Mouse (Mus musculus): ENCODE results near the gene Nek7. TPM values are rescaled to one million over a fixed set of nuclear protein-coding genes. Genes with fewer than 3 reads are reported as not detected.

Gene Nek7
- polyA plus RNA-seq, 1 experiment from 2014 or later: 17.8 TPM

GRCm38 (mm10) chr1:138622831-138623230 lies 2.9 kb upstream of the Nek7 start:
- Histone ChIP-seq H3K4me1 (peaks cover 18% of the 10 kb centered on the region), H3K27ac (no peak overlapping the region), H3K9ac (no peak overlapping the region), H3K9me3 (no peaks in the 10 kb centered on the region), H3K4me2 (no peak overlapping the region), H3K36me3 (replicated peaks) (no peaks in the 10 kb centered on the region), H3K27me3 (replicated peaks) (no peaks in the 10 kb centered on the region), H3K4me3 (no peak overlapping the region)
- 77% methylated on average over 5 of the region's 5 CpGs for WGBS
- ATAC-seq (replicated peaks): no peak

- Histone ChIP-seq H3K27ac (no peak overlapping the region), H3K27me3 (replicated peaks) (no peaks in the 10 kb centered on the region), H3K4me2 (no peak overlapping the region), H3K36me3 (replicated peaks) (no peaks in the 10 kb centered on the region), H3K9me3 (no peaks in the 10 kb centered on the region), H3K9ac (no peak overlapping the region), H3K4me1 (peaks cover 21% of the 10 kb centered on the region), H3K4me3 (no peak overlapping the region)
- no peak for ATAC-seq (replicated peaks)
- 77% methylated on average over 3 of the region's 3 CpGs for WGBS
Observed at GRCm38 (mm10) chr1:138622431-138622830, 2.5 kb upstream of the Nek7 start.

GRCm38 (mm10) chr1:138619114-138619971 lies 598 bp downstream of the Nek7 start:
- ATAC-seq (replicated peaks): peak; percentile 97
- H3K9me3 ChIP-seq: no peaks in the 10 kb centered on the region
- no peaks in the 10 kb centered on the region for H3K27me3 ChIP-seq (replicated peaks)
- peaks cover 24% of the 10 kb centered on the region for H3K4me1 ChIP-seq
- peak overlapping the region; percentile 85 for H3K27ac ChIP-seq
- H3K9ac ChIP-seq: peak overlapping the region; percentile 51
- peak overlapping the region; percentile 79 for H3K4me2 ChIP-seq
- no peaks in the 10 kb centered on the region for H3K36me3 ChIP-seq (replicated peaks)
- under 1% methylated on average over 75 of the region's 83 CpGs for WGBS
- H3K4me3 ChIP-seq: peak overlapping the region; percentile 82

- Histone ChIP-seq H3K27ac (peak overlapping the region; percentile 68), H3K36me3 (replicated peaks) (no peaks in the 10 kb centered on the region), H3K4me1 (peaks cover 24% of the 10 kb centered on the region), H3K4me2 (peak overlapping the region; percentile 79), H3K4me3 (peak overlapping the region; percentile 82), H3K9me3 (no peaks in the 10 kb centered on the region), H3K27me3 (replicated peaks) (no peaks in the 10 kb centered on the region), H3K9ac (peak overlapping the region; percentile 27; the same call in 1 of the 2 replicates)
- ATAC-seq (replicated peaks): peak; percentile 80
- WGBS: under 1% methylated on average over 11 of the region's 11 CpGs
Observed at GRCm38 (mm10) chr1:138618012-138618354, 2.0 kb downstream of the Nek7 start.

- peak overlapping the region; percentile 79 for H3K4me2 ChIP-seq
- H3K9ac ChIP-seq: peak overlapping the region; percentile 27; the same call in 1 of the 2 replicates
- peak overlapping the region; percentile 82 for H3K4me3 ChIP-seq
- H3K27me3 ChIP-seq (replicated peaks): no peaks in the 10 kb centered on the region
- ATAC-seq (replicated peaks): no peak
- peaks cover 24% of the 10 kb centered on the region for H3K4me1 ChIP-seq
- WGBS: 16% methylated on average over 17 of the region's 17 CpGs
- peak overlapping the region; percentile 68 for H3K27ac ChIP-seq
- no peaks in the 10 kb centered on the region for H3K9me3 ChIP-seq
- no peaks in the 10 kb centered on the region for H3K36me3 ChIP-seq (replicated peaks)
Observed at GRCm38 (mm10) chr1:138617279-138618011, 2.5 kb downstream of the Nek7 start.

- WGBS: 59% methylated on average over 3 of the region's 3 CpGs
- H3K9ac ChIP-seq: no peak overlapping the region
- H3K4me1 ChIP-seq: peaks cover 24% of the 10 kb centered on the region
- H3K4me3 ChIP-seq: no peak overlapping the region
- ATAC-seq (replicated peaks): no peak
- no peaks in the 10 kb centered on the region for H3K27me3 ChIP-seq (replicated peaks)
- H3K36me3 ChIP-seq (replicated peaks): no peaks in the 10 kb centered on the region
- no peaks in the 10 kb centered on the region for H3K9me3 ChIP-seq
- no peak overlapping the region for H3K4me2 ChIP-seq
- no peak overlapping the region for H3K27ac ChIP-seq
Observed at GRCm38 (mm10) chr1:138615388-138615787, 4.6 kb downstream of the Nek7 start.

- no peak overlapping the region for H3K4me2 ChIP-seq
- 59% methylated on average over 6 of the region's 6 CpGs for WGBS
- no peak for ATAC-seq (replicated peaks)
- peaks cover 18% of the 10 kb centered on the region for H3K4me1 ChIP-seq
- no peaks in the 10 kb centered on the region for H3K27me3 ChIP-seq (replicated peaks)
- H3K36me3 ChIP-seq (replicated peaks): no peaks in the 10 kb centered on the region
- H3K27ac ChIP-seq: no peak overlapping the region
- no peaks in the 10 kb centered on the region for H3K9me3 ChIP-seq
- no peak overlapping the region for H3K9ac ChIP-seq
- H3K4me3 ChIP-seq: no peak overlapping the region
Observed at GRCm38 (mm10) chr1:138614552-138615287, 5.2 kb downstream of the Nek7 start.

- ATAC-seq (replicated peaks): no peak
Observed at GRCm38 (mm10) chr1:138612177-138612576, 7.8 kb downstream of the Nek7 start.

GRCm38 (mm10) chr1:138609176-138609575 lies 10.8 kb downstream of the Nek7 start:
- Histone ChIP-seq H3K9ac (no peak overlapping the region), H3K27me3 (replicated peaks) (no peaks in the 10 kb centered on the region), H3K9me3 (no peaks in the 10 kb centered on the region), H3K4me3 (no peak overlapping the region), H3K4me1 (no peaks in the 10 kb centered on the region), H3K27ac (no peak overlapping the region), H3K4me2 (no peak overlapping the region), H3K36me3 (replicated peaks) (no peaks in the 10 kb centered on the region)
- no peak for ATAC-seq (replicated peaks)
- 89% methylated on average over 12 of the region's 12 CpGs for WGBS

More at GRCm38 (mm10) chr1:138612177-138612576, 7.8 kb downstream of the Nek7 start:
- H3K27ac ChIP-seq: no peak overlapping the region
- no peak overlapping the region for H3K4me3 ChIP-seq
- peaks cover under 1% of the 10 kb centered on the region for H3K4me1 ChIP-seq
- WGBS: 92% methylated on average over 1 of the region's 1 CpGs
- H3K9me3 ChIP-seq: no peaks in the 10 kb centered on the region
- H3K4me2 ChIP-seq: no peak overlapping the region
- H3K27me3 ChIP-seq (replicated peaks): no peaks in the 10 kb centered on the region
- no peaks in the 10 kb centered on the region for H3K36me3 ChIP-seq (replicated peaks)
- H3K9ac ChIP-seq: no peak overlapping the region

GRCm38 (mm10) chr1:138608336-138608735 lies 11.6 kb downstream of the Nek7 start:
- no peaks in the 10 kb centered on the region for H3K36me3 ChIP-seq (replicated peaks)
- no peak overlapping the region for H3K27ac ChIP-seq
- no peak overlapping the region for H3K9ac ChIP-seq
- H3K27me3 ChIP-seq (replicated peaks): no peaks in the 10 kb centered on the region
- H3K9me3 ChIP-seq: no peaks in the 10 kb centered on the region
- no peak for ATAC-seq (replicated peaks)
- H3K4me3 ChIP-seq: no peak overlapping the region
- 90% methylated on average over 7 of the region's 7 CpGs for WGBS
- no peak overlapping the region for H3K4me2 ChIP-seq
- no peaks in the 10 kb centered on the region for H3K4me1 ChIP-seq

GRCm38 (mm10) chr1:138607862-138608261 lies 12.1 kb downstream of the Nek7 start:
- Histone ChIP-seq H3K9me3 (no peaks in the 10 kb centered on the region), H3K27me3 (replicated peaks) (no peaks in the 10 kb centered on the region), H3K4me2 (no peak overlapping the region), H3K27ac (no peak overlapping the region), H3K9ac (no peak overlapping the region), H3K4me1 (no peaks in the 10 kb centered on the region), H3K36me3 (replicated peaks) (no peaks in the 10 kb centered on the region), H3K4me3 (no peak overlapping the region)
- 93% methylated on average over 7 of the region's 7 CpGs for WGBS
- no peak for ATAC-seq (replicated peaks)

- Histone ChIP-seq H3K36me3 (replicated peaks) (no peaks in the 10 kb centered on the region), H3K27ac (no peak overlapping the region), H3K9me3 (no peaks in the 10 kb centered on the region), H3K4me2 (no peak overlapping the region), H3K4me1 (no peaks in the 10 kb centered on the region), H3K4me3 (no peak overlapping the region), H3K27me3 (replicated peaks) (no peaks in the 10 kb centered on the region), H3K9ac (no peak overlapping the region)
- WGBS: 90% methylated on average over 8 of the region's 8 CpGs
- no peak for ATAC-seq (replicated peaks)
Observed at GRCm38 (mm10) chr1:138606771-138607170, 13.2 kb downstream of the Nek7 start.

All from midbrain, embryonic 15.5 days (tissue).